Mouse (Mus musculus): Measurements from ENCODE around the gene Ndufc1.

GRCm38 (mm10) chr3:51395461-51396145, 13.2 kb downstream of the Ndufc1 start:
- TF ChIP-seq GATA1 (IDR thresholded peaks at IDR 0.05; ENCODE audit: low read length) (no peak), TAL1 (IDR thresholded peaks at IDR 0.05; ENCODE audit: low read length) (no peak)
